Mouse (Mus musculus): ENCODE results near the gene Rnh1. TPM values are rescaled to one million over a fixed set of nuclear protein-coding genes. Genes with fewer than 3 reads are reported as not detected.

The Rnh1 gene
- polyA plus RNA-seq, 1 experiment = 1.5 TPM

- no peak for TF ChIP-seq GATA1 (IDR thresholded peaks at IDR 0.05; ENCODE audit: low read length)
Observed at GRCm38 (mm10) chr7:141146043-141146595, 26.5 kb downstream of the Rnh1 start.

GRCm38 (mm10) chr7:141145403-141145802 is 27.3 kb downstream of the Rnh1 start:
- TF ChIP-seq GATA1 (IDR thresholded peaks at IDR 0.05; ENCODE audit: low read length) = no peak

DNA sequence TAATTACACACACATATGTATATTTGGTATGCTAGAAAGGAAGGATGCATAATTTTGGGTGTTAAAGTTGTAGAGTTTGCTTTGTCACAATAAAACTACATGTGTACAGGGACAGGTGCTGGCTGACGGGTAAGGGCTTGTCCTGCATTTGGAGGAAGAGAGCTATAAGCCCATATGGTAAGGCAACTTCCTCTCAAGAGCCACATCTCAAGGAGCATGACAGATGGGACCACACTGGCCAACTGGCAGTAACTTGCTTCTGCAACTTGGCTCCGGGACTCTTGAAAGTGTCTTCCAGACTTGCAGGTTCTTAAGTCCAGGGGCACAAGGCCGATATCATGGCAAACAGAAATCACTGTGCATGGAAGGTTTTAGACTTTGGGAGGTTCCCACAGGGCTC is 28.0 kb downstream of the Rnh1 start:
- TF ChIP-seq GATA1 (IDR thresholded peaks at IDR 0.05; ENCODE audit: low read length) = no peak

- no peak for TF ChIP-seq GATA1 (IDR thresholded peaks at IDR 0.05; ENCODE audit: low read length)
Observed at GRCm38 (mm10) chr7:141143861-141144260, 28.8 kb downstream of the Rnh1 start.

DNA sequence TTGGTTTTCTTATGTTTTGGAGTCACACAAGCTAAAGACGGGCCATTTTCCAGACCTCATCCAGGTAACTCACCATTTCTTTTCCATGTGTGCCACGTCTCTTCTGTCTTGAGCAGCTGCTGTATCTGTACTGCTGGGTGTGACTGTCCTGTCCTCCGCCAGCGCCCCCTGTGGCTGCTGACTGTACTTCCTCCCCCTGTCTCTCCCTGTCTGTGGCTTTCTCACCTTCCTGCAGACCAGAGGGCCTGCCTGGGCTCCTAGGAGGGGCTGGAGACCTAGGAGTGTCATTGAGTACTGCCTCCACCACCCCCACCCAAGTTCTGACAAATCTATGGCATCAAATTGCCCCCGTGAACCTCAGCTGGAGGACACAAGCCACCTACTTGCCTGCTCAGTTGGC is 29.5 kb downstream of the Rnh1 start:
- no peak for TF ChIP-seq GATA1 (IDR thresholded peaks at IDR 0.05; ENCODE audit: low read length)

GRCm38 (mm10) chr7:141141326-141141725 is 31.3 kb downstream of the Rnh1 start:
- TF ChIP-seq GATA1 (IDR thresholded peaks at IDR 0.05; ENCODE audit: low read length) = no peak

DNA sequence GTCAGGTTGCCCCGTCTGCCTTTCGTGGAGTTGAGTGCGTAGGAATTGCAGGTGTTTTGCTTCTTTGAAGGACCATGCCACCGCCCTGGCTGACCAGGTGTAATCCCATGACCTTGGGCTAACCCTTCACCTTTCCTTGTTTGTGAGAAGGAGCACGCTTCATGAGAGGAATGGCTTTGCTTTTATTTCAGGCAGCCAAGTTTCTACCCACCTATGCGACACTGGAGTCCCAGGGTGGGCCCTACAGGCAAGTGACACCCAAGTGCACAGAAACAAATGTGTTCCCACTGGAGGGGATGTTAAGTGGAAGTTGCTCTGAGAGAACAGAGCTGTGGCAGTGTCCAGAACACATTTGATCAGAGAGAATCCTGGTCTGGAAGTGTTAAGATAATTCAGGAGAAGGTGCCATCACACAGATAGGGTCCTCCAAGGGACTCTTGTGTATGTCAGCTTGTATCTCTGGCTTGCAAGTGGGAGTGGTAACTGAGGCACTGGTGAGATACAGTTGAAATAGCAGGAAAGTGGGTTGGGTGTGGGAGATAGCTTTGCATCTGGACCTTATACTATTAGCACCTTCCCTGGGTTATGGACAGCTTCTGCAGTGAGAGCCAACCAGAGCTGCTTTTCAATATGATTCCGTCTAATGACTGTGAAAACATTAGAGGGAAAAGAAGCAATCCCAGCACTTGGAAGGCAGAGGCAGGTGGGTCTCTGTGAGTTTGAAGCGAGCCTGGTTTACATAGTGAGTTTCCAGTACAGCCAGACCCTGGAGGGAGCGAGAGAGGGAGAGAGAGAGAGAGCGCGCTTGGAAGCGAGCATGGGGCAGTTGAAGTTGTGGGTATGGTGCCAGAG is 40.5 kb downstream of the Rnh1 start:
- TF ChIP-seq GATA1 (IDR thresholded peaks at IDR 0.05; ENCODE audit: low read length) = no peak

DNA sequence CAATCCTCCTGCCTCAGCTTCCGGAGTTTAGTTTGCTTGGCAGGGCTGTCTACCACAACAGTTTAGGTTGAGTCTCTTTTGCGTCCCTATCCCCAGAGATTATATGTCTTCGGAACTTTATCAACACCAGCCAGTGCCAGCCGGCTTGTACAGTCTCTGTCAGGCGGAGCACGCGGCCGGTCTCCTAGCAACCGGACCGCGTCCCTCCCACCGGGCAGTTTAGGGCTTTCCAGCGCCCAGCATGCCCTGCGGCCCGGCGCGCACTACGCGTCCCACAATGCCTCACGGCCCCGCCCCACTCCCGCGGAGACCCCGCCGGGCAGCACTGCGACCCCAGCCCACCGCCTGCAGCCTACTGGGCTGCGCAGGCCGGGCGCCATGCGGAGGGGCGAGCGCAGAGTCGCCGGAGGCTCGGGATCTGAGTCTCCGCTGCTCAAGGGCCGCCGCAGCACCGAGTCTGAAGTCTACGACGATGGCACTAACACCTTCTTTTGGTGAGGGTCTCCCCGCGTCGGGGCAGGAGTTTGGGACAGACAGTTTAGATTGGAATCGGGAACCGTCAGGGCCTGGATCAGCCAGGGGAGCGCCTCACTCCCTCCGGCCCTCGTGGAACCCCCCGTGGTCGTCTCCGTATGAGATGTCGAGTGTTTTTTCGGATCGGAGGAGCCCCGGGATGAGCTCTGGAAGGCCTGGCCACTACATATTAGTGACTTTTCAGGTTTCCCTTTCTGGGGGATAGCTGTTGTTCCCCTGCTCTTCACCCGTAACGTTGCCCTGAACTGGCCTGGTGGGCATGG is 41.4 kb downstream of the Rnh1 start:
- peak; percentile 48 for TF ChIP-seq GATA1 (IDR thresholded peaks at IDR 0.05; ENCODE audit: low read length)

- no peak for TF ChIP-seq GATA1 (IDR thresholded peaks at IDR 0.05; ENCODE audit: low read length)
Observed at GRCm38 (mm10) chr7:141123517-141123856, 49.2 kb downstream of the Rnh1 start.

DNA sequence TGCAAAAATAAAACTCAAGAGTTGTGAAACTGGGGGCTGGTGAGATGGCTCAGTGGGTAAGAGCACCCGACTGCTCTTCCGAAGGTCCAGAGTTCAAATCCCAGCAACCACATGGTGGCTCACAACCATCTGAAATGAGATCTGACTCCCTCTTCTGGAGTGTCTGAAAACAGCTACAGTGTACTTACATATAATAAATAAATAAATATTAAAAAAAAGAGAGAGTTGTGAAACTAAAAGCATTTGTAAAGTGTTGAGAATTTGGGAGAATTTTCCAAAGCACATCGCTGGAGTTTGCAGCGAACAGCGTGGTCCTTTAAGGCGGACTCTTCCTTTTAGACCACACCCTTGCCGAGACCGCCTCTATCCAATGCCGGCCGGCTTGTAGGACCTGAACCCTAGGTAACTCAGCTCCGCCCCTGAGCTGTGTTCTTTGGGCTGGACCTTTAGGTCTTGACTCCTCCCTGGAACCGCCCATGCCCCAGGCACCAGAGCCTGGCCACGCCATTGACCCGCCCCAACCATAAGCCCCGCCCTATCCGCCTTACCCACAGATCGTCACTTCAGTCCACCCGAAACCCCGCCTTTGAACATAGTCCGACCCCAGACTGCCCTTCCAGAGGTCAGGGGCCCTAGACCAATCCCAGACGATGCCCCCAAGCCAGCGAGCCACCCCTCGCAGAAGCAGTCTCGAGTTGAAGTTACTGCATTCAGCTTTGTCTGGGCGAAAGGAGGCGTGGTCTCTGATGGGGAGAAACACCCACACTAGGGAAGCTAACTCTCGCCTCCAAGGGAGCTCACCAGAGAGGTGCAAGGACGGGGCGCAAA is 49.8 kb downstream of the Rnh1 start:
- TF ChIP-seq GATA1 (IDR thresholded peaks at IDR 0.05; ENCODE audit: low read length) = no peak

- TF ChIP-seq GATA1 (IDR thresholded peaks at IDR 0.05; ENCODE audit: low read length) = no peak
Observed at GRCm38 (mm10) chr7:141122245-141122644, 50.4 kb downstream of the Rnh1 start, which contains the start of gene Ptdss2. Ptdss2 (plus strand) TSS chr7:141122382.

DNA sequence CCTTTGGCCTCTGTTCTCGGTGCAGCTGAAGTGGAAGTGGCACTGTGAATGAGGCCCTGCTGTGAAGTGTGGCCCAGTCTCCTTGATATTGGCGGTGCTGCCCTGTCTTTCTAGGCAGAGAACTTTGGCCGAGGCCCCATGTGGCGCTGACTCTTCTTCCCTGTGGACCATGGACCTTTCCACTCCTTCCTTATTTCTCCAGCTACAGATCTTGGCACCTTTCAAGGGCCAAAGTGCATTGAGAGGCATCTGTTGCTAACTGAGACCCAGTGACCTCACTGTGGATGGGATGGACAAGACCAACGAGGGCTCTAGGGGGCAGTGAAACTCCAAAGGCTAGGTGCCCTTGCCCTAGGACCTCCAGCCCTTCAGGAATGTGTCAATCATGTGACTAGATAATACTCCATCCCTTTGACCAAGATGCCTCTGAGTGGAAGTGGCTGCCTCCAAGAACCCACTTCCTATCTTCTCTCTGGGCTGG is 51.6 kb downstream of the Rnh1 start:
- no peak for TF ChIP-seq GATA1 (IDR thresholded peaks at IDR 0.05; ENCODE audit: low read length)

DNA sequence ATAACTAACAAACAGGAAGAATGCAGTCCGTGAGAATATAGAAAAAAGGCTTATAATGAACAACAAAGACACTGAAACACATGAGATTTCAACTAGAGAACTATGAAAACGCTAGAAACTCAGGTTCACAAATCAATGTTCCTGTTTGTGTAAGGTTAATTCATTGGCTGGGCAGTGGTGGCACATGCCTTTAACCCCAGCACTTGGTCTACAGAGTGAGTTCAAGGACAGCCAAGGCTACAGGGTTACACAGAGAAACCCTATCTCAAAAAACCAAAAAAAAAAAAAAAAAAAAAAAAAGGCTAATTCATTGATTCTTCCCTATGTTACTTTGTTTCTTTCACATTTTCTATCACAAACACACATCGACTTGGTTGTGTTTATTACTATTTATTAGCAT is 52.1 kb downstream of the Rnh1 start:
- TF ChIP-seq GATA1 (IDR thresholded peaks at IDR 0.05; ENCODE audit: low read length) = no peak

DNA sequence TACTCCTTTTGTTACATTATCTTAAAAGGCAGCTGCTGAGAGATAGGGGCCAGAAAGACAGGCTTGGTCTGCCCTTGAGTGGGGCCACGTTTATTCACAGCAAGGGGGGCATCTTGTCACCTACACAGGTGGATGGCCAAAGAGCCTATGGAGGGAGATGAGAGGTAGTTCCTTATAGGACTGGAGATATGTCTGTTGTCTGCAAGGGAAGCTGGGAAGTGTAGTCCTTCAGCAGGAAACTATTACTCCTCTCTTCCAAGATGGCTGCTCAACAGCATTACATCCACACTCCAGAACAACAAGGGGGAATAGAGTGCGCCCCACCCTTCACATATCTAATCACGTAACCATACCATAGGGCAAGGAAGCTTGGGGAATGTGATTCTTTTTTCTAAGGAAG is 53.2 kb downstream of the Rnh1 start:
- TF ChIP-seq GATA1 (IDR thresholded peaks at IDR 0.05; ENCODE audit: low read length) = no peak

DNA sequence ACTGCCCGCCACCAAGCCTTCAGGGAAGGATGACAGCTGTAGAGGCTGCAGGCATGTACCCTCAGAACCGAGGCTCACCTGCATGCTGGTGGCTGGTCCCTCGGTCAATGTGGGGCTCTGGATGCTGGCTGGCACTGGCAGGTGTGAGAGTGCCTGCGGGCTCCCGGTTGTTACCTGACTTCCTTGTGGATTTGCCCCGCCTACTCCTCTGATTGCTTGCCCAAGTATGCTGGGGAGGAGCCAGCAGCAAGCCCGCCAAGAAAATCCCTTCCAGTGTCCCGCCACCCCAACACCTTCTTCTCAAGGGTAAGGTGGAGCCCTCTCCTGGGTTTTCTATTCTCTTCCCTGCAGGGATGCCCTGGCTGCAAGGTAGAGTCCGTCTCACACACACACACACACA is 55.0 kb downstream of the Rnh1 start, which contains the start of gene Ano9:
Ano9 (minus strand) TSS at position 171 of the 400 bp plus-strand sequence.
- no peak for TF ChIP-seq GATA1 (IDR thresholded peaks at IDR 0.05; ENCODE audit: low read length)
